Mouse (Mus musculus) skeletal muscle tissue, adult 2 months (tissue): ENCODE measurements around the gene Natd1.

Experiments used
- DNase-seq: peaks from one replicate; pipeline ENCODE4 v3.0.0-alpha.2; 2012; ENCODE audit warnings: low read depth, low spot score

The Natd1 gene

DNA sequence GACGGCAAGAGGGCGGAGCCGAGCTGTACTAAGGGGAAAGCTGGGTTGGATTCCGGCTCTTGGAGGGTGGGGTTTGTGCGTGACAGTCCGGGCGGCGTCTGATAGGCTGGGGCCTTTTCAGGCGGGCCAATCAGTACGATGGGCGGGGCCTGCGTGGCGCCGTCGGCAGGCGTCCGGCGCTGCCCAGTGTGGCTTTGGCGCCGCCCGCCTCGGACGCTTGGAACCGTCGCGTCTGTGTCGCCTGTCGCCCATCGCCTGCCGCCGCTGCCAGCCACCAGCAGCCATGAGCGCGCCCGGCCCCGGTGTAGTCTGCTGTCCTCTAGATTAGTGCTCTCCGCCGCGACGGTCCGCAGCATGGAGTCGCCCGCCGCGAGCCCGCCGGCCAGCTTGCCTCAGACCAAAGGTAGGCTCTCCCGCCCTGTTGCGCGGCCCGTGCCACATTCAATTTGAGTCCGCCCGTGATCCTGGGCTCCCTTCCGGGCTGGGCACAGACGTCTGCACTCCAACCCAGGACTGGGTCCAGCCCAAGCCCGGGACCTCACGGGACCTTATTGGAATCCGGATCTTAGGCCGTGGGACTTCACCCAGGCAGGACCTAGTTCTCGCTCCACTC is 17.4 kb upstream of the Natd1 start, which contains the start of gene Map2k3:
TSS of gene Map2k3 (plus strand) at position 165 of the 613 bp plus-strand sequence.
- DNase-seq: peak; percentile 96

DNA sequence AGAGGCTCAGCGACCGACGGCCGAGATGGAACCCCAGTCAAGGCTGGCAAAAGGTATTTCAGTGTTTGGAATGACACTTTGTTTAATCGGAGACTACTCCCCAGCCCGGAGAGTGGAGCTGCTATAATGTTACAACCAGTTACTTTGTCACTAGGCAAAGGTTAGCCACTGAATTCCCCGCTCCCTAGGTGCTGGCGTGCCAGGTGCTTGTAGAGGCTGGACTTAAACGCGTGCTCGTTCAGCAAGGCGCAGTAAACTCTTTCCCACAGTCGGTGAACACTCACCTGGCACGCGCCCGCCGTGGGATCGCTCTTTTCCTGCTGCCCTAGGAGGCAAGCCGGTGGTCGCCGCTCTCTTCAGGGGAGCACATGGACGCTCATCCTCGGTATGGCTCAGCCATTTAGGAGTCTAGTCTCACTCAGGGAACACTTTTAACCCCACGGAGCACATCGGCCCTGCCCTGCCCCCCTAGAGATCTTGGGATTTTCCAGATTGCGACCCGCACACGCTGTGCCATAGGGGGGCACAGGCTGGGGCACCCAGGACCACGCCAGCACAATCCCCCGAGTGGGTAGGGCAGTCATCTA is 16.8 kb upstream of the Natd1 start:
- DNase-seq: no peak

DNA sequence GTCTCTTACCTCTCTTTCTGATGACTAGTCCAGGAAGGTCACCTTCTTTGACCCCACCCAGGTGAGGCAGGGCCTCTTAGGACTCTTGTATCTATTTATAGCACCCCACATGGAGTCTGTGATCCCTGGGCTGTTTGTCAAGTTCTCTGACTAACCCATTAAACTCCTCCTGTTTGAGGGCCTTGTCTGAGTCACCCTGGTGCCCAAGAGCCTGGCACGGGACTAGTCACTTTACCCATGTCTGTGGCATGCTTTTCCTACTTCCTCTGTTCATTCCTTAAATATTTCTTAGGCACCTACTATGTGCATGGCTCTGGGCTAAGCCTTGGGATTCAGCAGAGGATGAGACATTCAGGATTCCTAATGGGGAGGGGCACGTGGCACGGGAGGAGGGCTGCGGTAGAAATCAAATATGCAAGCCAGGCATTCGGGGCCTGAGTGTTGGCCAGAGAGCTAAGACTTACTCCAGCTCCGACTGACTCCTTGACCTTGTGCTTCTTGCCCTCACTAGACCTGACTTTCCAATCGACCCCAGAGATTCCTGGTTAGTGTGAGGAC is 16.3 kb upstream of the Natd1 start:
- no peak for DNase-seq

GRCm38 (mm10) chr11:60927264-60927663 is 12.7 kb upstream of the Natd1 start:
- DNase-seq: peak; percentile 93

DNA sequence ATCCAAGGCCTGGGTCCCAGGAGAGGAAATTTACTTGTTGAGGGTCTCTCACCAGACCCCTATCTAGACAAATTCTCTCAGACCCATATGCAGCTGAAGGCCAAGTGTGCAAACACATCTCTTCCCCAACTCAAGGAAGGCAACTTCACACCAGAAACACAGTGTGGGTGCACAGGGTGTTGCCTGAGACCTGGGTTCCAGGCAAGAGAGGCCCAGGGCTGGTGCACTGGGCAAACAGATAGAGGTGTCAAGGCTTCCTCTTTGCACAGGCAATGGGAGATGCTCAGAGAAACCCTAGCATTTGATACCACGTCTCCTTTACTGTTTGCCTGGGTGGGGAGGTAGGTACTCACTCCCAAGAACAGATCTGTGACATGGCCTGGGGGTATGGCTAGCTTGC is 10.4 kb upstream of the Natd1 start:
- no peak for DNase-seq

DNA sequence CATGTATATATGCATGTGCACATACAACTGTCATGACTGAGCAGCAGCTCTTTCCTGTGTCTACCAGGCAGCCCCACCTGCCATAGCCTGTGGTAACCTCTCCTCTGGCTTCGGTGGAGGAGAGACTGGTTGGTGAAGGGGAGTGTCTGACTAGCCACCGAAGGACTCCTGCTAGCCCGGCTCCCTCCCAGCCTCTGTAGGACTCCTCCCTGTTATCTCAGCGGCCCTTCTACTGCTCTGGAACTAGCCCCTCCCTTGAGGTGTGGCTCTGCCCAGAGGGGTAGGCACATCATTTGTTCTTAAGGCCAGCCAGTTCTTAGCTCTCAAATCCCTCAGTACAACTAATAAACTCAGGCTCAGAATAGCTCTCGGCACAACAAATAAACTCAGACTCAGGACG is 9.9 kb upstream of the Natd1 start:
- no peak for DNase-seq

GRCm38 (mm10) chr11:60922964-60923363 is 8.4 kb upstream of the Natd1 start:
- no peak for DNase-seq

GRCm38 (mm10) chr11:60922195-60922594 is 7.6 kb upstream of the Natd1 start:
- no peak for DNase-seq

DNA sequence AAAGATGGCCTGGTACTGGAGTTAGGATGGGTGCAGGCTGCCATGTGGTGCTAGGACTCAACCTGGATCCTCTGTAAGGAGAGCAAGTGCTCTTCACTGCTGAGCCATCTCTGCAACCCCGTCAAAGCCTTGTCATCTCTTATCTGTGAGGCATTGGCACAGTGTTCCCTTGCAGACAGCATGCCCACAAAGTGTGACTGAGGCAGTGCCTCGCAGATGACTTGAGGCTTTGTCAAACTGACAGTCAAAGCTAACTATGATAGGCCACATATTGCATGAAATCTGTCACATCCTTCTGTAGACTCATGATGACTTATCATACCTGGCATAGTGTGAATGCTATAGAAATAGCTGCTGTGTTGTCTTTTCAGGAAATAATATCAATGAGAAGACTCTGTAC is 5.5 kb upstream of the Natd1 start:
- DNase-seq: no peak

DNA sequence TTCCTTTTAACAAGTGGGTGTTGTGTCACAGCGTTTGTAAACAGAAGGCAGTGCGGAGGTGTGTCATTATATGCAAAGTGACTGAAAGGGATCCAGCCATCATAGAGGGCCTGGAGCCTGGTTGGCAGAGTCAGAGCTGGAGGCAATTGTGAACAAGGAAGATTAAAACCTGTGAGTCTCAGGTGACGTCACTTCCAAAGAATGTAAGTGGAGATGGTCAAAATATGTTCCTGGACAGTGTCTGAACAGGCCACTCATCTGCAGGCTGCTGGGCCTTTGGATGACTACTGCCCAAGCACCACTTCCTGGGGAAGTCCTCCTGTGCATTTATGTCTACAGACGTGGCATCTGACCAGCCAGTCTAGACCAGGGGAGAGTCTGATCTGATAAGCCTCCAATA is 651 bp upstream of the Natd1 start:
- DNase-seq: no peak

GRCm38 (mm10) chr11:60913301-60914196 is 1.0 kb downstream of the Natd1 start:
- DNase-seq: peak; percentile 79

DNA sequence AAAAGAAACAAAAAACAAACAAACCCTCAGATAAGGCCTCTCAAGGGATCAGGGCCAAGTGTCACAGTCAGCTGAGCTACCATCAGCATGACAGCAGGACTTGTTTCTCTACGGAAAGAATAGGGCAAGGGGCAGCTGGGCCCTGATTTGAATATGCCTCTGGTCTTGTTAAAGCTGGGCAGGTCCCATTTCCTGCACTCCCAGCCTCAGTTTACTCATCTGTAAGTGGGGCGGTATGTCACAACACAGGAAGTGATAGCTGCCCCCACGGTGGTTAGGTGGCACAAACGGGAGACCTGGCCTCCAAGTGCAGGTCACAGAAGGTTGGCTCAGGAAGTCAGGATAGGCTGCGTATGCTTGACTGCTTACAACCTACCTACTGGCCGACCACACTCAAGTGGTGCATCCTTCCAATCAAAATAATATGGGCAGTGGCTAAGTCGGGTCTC is 2.0 kb downstream of the Natd1 start:
- no peak for DNase-seq

DNA sequence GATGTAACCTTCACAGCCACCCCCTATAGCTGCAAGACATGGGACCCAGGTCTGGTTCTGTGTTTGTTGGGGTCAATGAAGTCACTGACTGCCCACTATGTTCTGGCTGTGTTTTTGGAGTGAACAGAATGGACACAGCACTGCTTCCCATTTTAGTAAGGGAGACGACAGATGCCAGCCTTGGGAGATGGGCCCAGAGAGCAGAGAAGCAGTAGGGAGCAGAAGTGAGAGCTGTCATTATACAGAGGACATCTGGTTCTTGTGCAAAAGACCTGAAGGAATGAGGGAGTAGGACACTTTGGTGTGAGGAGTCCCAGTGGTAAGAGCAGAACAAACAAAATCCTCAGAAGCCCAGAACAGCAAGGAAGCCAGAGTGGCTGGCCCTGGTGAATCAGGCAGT is 4.9 kb downstream of the Natd1 start:
- DNase-seq: no peak

GRCm38 (mm10) chr11:60908073-60908472 is 6.5 kb downstream of the Natd1 start:
- no peak for DNase-seq

GRCm38 (mm10) chr11:60906449-60906848 is 8.1 kb downstream of the Natd1 start:
- no peak for DNase-seq

DNA sequence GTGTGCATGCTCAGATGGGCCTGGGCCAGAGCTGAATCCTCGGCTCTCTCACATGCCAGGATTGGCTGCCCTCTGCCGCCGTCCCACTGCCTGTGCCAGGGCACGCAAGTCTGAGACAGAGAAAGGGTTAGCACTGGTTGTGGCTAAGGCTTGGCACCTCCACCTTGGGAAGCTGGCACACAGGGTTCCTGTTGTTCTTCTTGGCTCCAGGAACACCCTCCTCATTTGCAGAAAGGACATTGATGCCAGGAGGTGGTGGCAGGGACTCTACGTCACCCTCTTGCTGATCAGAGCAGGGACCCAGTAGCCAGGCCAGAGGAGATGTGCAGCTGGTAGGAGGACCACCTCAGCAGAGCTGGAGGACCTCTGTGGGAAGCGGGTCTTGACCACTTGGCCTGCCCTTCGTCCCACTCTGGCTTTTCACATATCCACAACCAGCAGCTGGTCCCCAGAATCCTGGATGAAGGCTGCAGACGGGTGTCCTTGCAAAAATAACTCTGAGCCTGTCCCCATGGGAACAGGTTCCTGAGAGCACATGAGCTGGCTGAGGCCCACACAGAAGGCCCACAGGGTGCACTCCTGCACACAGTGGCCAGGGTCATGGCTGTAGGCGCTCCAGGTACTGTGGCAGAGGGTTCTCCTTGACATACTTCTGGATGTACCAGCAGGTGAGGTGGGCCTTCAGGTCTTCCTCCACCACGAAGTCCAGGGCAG is 9.0 kb downstream of the Natd1 start:
- no peak for DNase-seq

DNA sequence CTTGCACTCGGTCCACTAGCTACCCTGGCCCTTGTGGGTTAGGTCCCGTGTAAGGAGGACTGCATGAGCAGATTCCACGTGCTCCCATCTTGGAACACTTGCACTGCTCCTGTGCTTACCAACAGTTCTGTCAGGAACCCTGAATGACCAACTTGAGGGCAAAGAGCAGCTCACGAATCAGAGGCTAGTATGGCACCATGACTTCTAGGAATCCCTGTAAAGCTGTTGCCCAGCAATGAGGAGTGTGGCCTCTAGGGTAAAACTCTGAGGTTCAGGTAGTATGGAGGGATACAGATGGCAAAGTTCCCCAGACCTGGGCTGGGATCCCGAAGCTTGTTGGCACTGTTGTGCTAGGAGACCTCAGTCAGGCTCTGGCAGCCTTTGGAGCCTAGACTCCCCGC is 10.9 kb downstream of the Natd1 start:
- DNase-seq: no peak

- DNase-seq: no peak
Measured at GRCm38 (mm10) chr11:60902486-60902885, 12.1 kb downstream of the Natd1 start.

GRCm38 (mm10) chr11:60902001-60902400 is 12.5 kb downstream of the Natd1 start:
- no peak for DNase-seq

GRCm38 (mm10) chr11:60895915-60896314 is 18.6 kb downstream of the Natd1 start:
- DNase-seq: no peak

- no peak for DNase-seq
Measured at GRCm38 (mm10) chr11:60890744-60891143, 23.8 kb downstream of the Natd1 start.

- no peak for DNase-seq
Measured at GRCm38 (mm10) chr11:60890286-60890685, 24.3 kb downstream of the Natd1 start.
